Mouse (Mus musculus): ENCODE results near the gene Blvra.

Blvra gene

GRCm38 (mm10) chr2:127137838-127138420, 67.5 kb downstream of the Blvra start:
- no peak for DNase-seq

GRCm38 (mm10) chr2:127138449-127138848, 68.0 kb downstream of the Blvra start:
- no peak for DNase-seq

GRCm38 (mm10) chr2:127139094-127139493, 68.6 kb downstream of the Blvra start:
- DNase-seq, result no peak

GRCm38 (mm10) chr2:127139605-127140004, 69.1 kb downstream of the Blvra start:
- DNase-seq, result no peak

GRCm38 (mm10) chr2:127140011-127140410, 69.5 kb downstream of the Blvra start:
- DNase-seq, result no peak

GRCm38 (mm10) chr2:127142031-127142430, 71.6 kb downstream of the Blvra start:
- no peak for DNase-seq

- DNase-seq, result no peak
These were observed 72.2 kb downstream of the Blvra start for GRCm38 (mm10) chr2:127142577-127143157.

- peak; percentile 36 to 44 for DNase-seq
These were observed 72.9 kb downstream of the Blvra start, which contains the start of gene Itpripl1 for GRCm38 (mm10) chr2:127143158-127144063. TSS of gene Itpripl1 (minus strand) at chr2:127143442.

GRCm38 (mm10) chr2:127145699-127146098, 75.2 kb downstream of the Blvra start:
- DNase-seq, result no peak

All from cerebellum, postnatal 36 days (tissue).